Mouse (Mus musculus) limb, embryonic 12.5 days (tissue): ENCODE measurements around the gene Serinc3. TPM values are rescaled to one million over a fixed set of nuclear protein-coding genes. Genes with fewer than 3 reads are reported as not detected.

ENCODE experiments used
- ATAC-seq: fragments of 200-750 bp; cut with Nextera tagmentation; 2 replicates; pipeline ENCODE4 v1.8.0; 2017; ENCODE audit warnings: low read depth, moderate TSS enrichment; ENCODE audit not compliant: insufficient number of reproducible peaks, insufficient read depth, low FRiP score, low TSS enrichment
- H3K27ac ChIP-seq: fragments of 300-500 bp; sonication (generic); 2 replicates; pipeline ENCODE4 v1.5.1; 2016; ENCODE audit warnings: mild to moderate bottlenecking, moderate library complexity
- H3K27me3 ChIP-seq: fragments of 300-500 bp; sonication (generic); 2 replicates; pipeline ENCODE4 v1.6.1; 2016; ENCODE audit warnings: mild to moderate bottlenecking, moderate library complexity
- H3K36me3 ChIP-seq: fragments of 300-500 bp; sonication (generic); 2 replicates; pipeline ENCODE4 v1.6.1; 2016; ENCODE audit warnings: mild to moderate bottlenecking, moderate library complexity
- H3K4me1 ChIP-seq: fragments of 300-500 bp; sonication (generic); replicated peaks from 2 replicates; pipeline ENCODE4 v1.6.1; 2016
- H3K4me2 ChIP-seq: fragments of 300-500 bp; sonication (generic); 2 replicates; pipeline ENCODE4 v1.6.1; 2016; ENCODE audit warnings: mild to moderate bottlenecking, moderate library complexity
- H3K4me3 ChIP-seq: fragments of 300-500 bp; sonication (generic); replicated peaks from 2 replicates; pipeline ENCODE4 v1.5.1; 2016; ENCODE audit warnings: mild to moderate bottlenecking
- H3K9ac ChIP-seq: fragments of 300-500 bp; sonication (generic); replicated peaks from 2 replicates; pipeline ENCODE4 v1.6.1; 2016; ENCODE audit warnings: mild to moderate bottlenecking, moderate library complexity
- H3K9me3 ChIP-seq: fragments of 300-500 bp; sonication (generic); 2 replicates; pipeline ENCODE4 v1.6.1; 2016; ENCODE audit warnings: mild to moderate bottlenecking, moderate library complexity
- WGBS: fragments of 180-500 bp; shearing (Covaris S2); methylation state at CpG from one replicate; pipeline ENCODE4 v1.1.7; 2016; 5-methylcytosine and 5-hydroxymethylcytosine counted together
- polyA plus RNA-seq: library from polyadenylated mRNA; unstranded; fragments of >200 nt; fragmentation: Nextera tagmentation; extraction: Ambion mirVana; gene quantifications from 2 replicates; pipeline ENCODE4 v1.2.1, GENCODE M21; 2016

Gene Serinc3
- polyA plus RNA-seq, 1 experiment from 2014 or later: 25.4 TPM

DNA sequence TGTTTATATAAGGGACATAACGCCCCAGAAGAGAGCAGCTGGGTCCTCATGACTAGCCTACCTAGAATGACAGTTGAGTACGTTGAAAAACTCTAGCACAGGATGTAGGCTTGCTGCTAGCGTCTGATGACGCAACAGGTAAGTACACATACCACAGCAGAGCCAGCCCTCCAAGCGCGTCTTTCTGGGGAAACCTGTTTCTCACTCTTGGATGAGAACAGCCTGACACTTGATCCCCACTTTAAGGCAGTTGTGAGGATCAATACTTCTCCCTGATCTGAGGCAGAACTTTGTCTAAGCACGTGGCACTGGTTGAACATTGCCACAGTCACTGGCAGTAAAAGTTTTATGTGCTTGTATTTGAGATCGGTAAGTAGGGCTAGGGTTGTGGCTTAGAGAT, 24.5 kb downstream of the Serinc3 start:
- H3K27me3 ChIP-seq: no peaks in the 10 kb centered on the region
- H3K9me3 ChIP-seq: no peaks in the 10 kb centered on the region
- ATAC-seq: no peak
- no peak overlapping the region for H3K4me3 ChIP-seq
- no peaks in the 10 kb centered on the region for H3K4me1 ChIP-seq
- no peak overlapping the region for H3K9ac ChIP-seq
- no peak overlapping the region for H3K4me2 ChIP-seq
- H3K36me3 ChIP-seq: peaks cover 90% of the 10 kb centered on the region
- no peak overlapping the region for H3K27ac ChIP-seq
- WGBS: 79% methylated on average over 8 of the region's 8 CpGs

DNA sequence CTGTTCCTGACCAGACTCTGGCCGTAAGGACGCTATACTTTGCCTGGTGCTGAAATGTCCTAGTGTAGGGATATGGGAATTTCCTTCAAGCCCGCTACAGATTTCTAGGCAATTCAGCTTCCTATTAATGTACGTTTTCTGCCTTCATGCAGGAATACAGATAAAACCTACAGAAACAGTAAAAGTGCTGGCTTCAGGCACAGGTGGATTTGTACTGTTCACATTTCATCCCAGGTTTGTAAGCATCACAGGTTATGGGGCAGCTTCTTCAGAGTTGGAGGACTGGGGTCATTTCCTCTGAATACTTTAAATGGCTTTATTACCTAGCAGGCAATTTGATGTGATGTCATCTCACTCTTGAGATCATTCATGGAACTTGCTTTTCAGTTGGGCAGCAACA, 27.1 kb downstream of the Serinc3 start:
- Histone ChIP-seq H3K27ac (no peak overlapping the region), H3K4me2 (no peak overlapping the region), H3K4me1 (no peaks in the 10 kb centered on the region), H3K9ac (no peak overlapping the region), H3K27me3 (no peaks in the 10 kb centered on the region), H3K4me3 (no peak overlapping the region), H3K36me3 (peaks cover 94% of the 10 kb centered on the region), H3K9me3 (peaks cover 3% of the 10 kb centered on the region; the same call in 1 of the 2 replicates)
- WGBS: 95% methylated on average over 4 of the region's 4 CpGs
- no peak for ATAC-seq

DNA sequence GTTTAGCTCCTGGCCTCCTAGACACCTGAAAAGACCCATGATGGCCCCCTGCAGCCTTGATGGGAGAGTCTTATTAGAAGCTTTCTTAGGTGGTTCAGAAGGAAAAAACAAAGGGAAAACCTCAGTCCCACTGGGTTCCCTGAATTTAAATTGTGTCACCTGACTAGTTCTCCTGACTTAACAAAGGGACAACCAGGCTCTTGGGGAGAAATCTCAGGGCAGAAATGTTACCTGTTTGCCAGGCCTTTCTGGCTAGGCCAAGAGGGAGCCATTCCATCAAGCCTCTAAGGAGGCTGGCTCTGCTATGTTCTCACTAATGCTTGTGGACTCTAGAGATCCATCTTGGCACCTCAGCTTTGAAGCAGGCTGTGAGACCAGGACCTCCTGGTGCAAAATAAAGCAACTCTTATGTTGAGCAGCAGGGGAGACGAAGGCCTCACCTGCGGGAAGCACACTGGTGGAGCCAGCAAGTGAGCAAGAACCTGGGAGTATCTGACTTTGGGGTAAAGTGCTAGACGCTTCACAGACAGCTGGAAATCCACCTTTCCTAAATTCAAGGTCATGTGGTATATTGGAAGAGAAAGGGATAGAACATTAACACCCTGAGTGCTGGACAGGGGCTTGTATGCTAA, 27.6 kb downstream of the Serinc3 start:
- H3K27ac ChIP-seq: no peak overlapping the region
- 83% methylated on average over 3 of the region's 3 CpGs for WGBS
- H3K27me3 ChIP-seq: no peaks in the 10 kb centered on the region
- peaks cover 93% of the 10 kb centered on the region for H3K36me3 ChIP-seq
- no peak for ATAC-seq
- no peak overlapping the region for H3K4me2 ChIP-seq
- peaks cover 3% of the 10 kb centered on the region; the same call in 1 of the 2 replicates for H3K9me3 ChIP-seq
- no peaks in the 10 kb centered on the region for H3K4me1 ChIP-seq
- no peak overlapping the region for H3K9ac ChIP-seq
- no peak overlapping the region for H3K4me3 ChIP-seq

DNA sequence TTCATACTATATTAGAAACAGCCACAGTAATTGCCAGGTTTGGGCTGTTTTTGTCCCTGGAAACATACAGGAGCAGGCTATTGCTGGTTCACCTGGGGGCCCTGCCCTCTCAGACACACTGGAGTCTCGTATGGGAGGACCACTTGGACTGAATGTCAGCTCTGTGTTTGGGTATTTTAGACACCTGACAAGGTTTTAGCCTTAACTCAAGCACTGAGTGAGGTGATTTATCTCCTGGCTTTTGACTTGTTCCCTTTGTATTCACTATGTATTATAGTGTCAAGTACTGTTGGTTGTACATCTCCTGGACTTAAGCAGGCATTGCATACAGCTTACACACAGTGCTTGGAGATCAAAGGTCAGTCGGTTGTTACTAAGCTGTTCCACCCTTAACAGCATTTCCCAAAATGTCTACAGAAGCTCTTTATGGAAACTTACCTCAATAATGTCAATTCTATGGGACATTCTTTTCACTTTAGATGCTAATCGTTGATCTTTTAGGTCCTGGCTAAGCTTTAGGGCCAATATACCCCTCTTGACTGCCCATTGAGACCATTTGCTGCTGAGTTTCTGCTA, 28.2 kb downstream of the Serinc3 start:
- H3K36me3 ChIP-seq: peaks cover 94% of the 10 kb centered on the region
- H3K9ac ChIP-seq: no peak overlapping the region
- no peak overlapping the region for H3K4me2 ChIP-seq
- no peak for ATAC-seq
- WGBS: 86% methylated on average over 3 of the region's 3 CpGs
- H3K4me1 ChIP-seq: no peaks in the 10 kb centered on the region
- H3K27ac ChIP-seq: no peak overlapping the region
- no peak overlapping the region for H3K4me3 ChIP-seq
- no peaks in the 10 kb centered on the region for H3K27me3 ChIP-seq
- peaks cover 3% of the 10 kb centered on the region; the same call in 1 of the 2 replicates for H3K9me3 ChIP-seq

DNA sequence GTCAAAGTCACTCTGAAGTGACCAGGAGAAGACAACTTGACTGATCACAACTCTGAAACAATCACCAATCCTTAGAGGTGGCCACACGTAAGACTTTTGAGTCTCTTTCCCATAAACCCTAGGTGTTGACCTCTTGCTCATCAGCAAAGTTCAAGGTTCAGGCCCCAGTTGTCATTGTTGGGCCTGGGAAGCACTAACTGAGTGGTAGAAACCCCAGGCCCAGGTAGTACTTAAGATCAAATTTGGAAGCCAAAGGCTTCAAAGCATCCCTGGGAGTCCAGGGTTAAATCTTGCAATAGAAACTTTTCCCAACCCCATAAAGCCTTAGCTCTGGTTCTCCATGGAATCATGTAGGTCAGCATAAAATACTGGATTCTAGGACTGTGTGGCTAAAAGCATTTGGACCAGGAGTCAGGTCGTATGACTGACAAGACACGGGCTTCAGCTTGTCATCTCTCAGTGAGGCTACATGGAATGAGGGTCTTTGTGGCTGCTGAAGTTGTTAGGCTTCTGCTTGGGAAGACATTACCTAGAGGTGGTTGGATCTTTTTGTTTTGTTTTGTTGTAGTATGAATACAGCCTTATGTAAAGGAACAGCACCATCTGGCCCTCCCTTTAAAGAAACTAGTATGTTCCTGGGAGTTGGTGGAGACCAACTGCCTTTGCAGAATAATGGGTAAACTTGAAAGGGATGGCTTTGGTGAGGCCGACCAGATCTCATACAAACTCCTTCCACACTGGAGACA, 28.9 kb downstream of the Serinc3 start:
- H3K4me3 ChIP-seq: no peak overlapping the region
- H3K36me3 ChIP-seq: peaks cover 95% of the 10 kb centered on the region
- no peaks in the 10 kb centered on the region for H3K27me3 ChIP-seq
- ATAC-seq: no peak
- no peak overlapping the region for H3K27ac ChIP-seq
- WGBS: 92% methylated on average over 4 of the region's 4 CpGs
- H3K9ac ChIP-seq: no peak overlapping the region
- no peak overlapping the region for H3K4me2 ChIP-seq
- H3K9me3 ChIP-seq: peaks cover 3% of the 10 kb centered on the region; the same call in 1 of the 2 replicates
- H3K4me1 ChIP-seq: no peaks in the 10 kb centered on the region

DNA sequence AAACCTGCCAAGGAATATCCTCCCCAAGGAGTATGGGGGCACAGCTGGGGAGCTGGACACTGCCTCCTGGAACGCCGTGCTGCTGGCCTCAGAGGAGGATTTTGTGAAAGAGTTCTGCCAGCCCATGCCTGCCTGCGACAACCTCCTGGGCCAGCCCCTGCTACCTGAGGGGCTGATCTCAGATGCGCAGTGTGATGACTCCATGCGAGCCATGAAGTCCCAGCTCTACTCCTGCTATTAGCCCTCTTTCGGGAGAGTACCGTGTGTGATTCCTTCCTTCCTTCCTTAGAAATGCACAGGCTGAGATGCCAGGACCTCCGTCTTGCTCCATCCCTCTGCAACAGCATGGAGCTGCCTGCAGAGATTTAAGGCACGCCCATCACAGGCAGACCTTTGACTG, 29.5 kb downstream of the Serinc3 start:
- no peak overlapping the region for H3K4me2 ChIP-seq
- no peak for ATAC-seq
- H3K27me3 ChIP-seq: no peaks in the 10 kb centered on the region
- peaks cover 95% of the 10 kb centered on the region for H3K36me3 ChIP-seq
- H3K9me3 ChIP-seq: peaks cover 3% of the 10 kb centered on the region; the same call in 1 of the 2 replicates
- H3K27ac ChIP-seq: no peak overlapping the region
- no peak overlapping the region for H3K9ac ChIP-seq
- H3K4me3 ChIP-seq: no peak overlapping the region
- no peaks in the 10 kb centered on the region for H3K4me1 ChIP-seq
- WGBS: 95% methylated on average over 9 of the region's 9 CpGs

DNA sequence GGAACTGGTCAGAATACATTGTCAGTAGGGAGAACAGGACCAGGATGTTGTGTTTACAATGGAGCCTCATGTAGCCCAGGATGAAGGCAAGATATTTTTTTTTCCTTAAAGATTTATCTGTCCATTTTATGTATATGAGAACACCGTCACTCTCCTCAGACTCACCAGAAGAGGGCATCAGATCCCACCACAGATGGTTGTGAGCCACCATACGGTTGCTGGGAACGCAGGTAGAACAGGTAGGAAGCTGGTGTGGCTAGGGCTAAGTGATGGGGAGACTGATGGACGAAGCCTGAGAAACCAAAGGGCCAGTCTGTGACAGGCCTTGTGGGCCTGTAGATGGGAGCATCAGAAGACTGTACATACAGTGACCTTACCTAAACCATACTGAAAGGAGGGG, 30.9 kb downstream of the Serinc3 start:
- Histone ChIP-seq H3K9me3 (peaks cover 3% of the 10 kb centered on the region; the same call in 1 of the 2 replicates), H3K4me3 (no peak overlapping the region), H3K27ac (no peak overlapping the region), H3K4me1 (no peaks in the 10 kb centered on the region), H3K4me2 (no peak overlapping the region), H3K27me3 (no peaks in the 10 kb centered on the region), H3K9ac (no peak overlapping the region), H3K36me3 (peaks cover 95% of the 10 kb centered on the region)
- WGBS: 93% methylated on average over 4 of the region's 4 CpGs
- ATAC-seq: no peak

DNA sequence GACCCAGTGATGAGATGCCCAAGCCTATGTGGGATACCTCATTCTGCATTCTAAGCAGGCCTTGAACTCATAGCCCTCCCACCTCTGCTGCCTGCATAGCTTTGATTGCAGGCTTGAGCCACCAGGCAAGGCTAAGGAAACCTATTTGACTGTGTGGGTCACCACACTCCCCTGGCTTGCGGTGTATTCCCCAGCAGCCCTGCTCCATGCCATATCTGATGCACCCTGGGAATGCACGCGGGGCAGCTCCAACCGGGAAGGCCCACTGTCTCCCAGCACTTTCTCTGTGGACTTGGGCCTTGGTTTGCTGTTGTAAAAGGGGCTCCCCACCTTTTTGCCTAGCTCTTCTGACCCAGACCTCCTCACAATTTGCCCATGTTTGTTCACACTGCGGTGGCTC, 31.7 kb downstream of the Serinc3 start:
- no peak for ATAC-seq
- H3K36me3 ChIP-seq: peaks cover 88% of the 10 kb centered on the region

DNA sequence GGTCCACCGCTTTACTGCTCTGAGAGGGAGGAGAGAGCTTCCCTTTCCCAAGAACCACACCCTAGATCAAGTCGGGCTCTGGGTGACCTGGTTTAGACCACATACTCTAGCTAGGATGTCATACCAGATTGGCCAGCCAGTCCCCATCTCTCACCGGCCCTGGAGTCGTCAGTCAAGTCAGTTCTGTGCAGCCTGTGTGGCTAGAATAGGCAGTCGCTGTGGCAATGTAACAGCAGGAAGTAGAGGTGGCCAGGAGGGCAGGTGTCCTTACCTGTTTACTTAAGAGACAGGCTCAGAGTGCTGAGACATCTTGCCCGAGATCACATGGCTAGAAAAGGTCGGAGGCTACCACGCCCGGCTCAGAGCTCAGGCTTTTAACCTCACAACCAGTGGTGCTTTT, 33.8 kb downstream of the Serinc3 start:
- Histone ChIP-seq H3K36me3 (peaks cover 81% of the 10 kb centered on the region), H3K4me1 (no peaks in the 10 kb centered on the region), H3K9ac (no peak overlapping the region), H3K4me2 (no peak overlapping the region), H3K9me3 (peaks cover 3% of the 10 kb centered on the region; the same call in 1 of the 2 replicates), H3K27ac (no peak overlapping the region), H3K27me3 (no peaks in the 10 kb centered on the region), H3K4me3 (no peak overlapping the region)
- WGBS: 67% methylated on average over 9 of the region's 9 CpGs
- ATAC-seq: no peak

More for the DNA sequence above, 31.7 kb downstream of the Serinc3 start:
- Histone ChIP-seq H3K4me2 (no peak overlapping the region), H3K4me3 (no peak overlapping the region), H3K9ac (no peak overlapping the region), H3K27me3 (no peaks in the 10 kb centered on the region), H3K9me3 (peaks cover 3% of the 10 kb centered on the region; the same call in 1 of the 2 replicates), H3K27ac (no peak overlapping the region), H3K4me1 (no peaks in the 10 kb centered on the region)
- WGBS: 97% methylated on average over 5 of the region's 5 CpGs

DNA sequence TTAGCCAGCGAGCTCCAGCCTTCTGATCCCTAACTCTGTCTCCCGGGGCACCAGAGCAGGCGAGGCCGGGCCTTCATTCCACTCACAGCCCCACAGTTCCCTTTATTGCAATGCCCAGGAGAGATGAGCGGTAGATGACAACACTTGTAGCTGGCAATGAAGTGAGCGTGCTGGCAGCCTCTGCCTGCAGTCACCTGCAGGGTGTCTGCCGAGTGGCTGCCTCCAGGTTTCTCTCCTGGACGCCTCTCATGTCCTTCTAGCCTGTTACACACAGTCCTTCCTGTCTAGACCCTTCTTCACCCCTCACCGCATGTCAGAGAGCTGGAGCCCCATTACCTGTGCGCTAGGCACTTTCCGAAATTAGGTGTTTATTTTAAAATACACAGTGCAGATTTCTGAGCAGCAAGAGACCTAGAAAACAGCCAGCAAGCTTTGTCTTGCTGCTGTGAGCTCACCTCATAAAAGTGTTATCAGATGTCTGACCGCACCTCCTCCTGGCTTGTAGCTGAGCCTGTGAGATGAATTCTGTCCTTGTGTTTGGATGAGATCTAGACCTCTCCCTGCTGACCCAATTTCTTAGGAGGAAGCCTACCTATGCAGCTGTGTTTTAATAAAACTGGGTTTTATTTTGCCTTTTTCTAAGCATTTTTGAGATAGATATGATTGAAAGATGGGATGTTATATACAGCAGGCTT, 35.5 kb downstream of the Serinc3 start:
- 84% methylated on average over 12 of the region's 12 CpGs for WGBS
- Histone ChIP-seq H3K27me3 (no peaks in the 10 kb centered on the region), H3K9ac (no peak overlapping the region), H3K36me3 (peaks cover 63% of the 10 kb centered on the region), H3K27ac (no peak overlapping the region), H3K9me3 (peaks cover 3% of the 10 kb centered on the region; the same call in 1 of the 2 replicates), H3K4me1 (no peaks in the 10 kb centered on the region), H3K4me2 (no peak overlapping the region), H3K4me3 (no peak overlapping the region)
- ATAC-seq: no peak

DNA sequence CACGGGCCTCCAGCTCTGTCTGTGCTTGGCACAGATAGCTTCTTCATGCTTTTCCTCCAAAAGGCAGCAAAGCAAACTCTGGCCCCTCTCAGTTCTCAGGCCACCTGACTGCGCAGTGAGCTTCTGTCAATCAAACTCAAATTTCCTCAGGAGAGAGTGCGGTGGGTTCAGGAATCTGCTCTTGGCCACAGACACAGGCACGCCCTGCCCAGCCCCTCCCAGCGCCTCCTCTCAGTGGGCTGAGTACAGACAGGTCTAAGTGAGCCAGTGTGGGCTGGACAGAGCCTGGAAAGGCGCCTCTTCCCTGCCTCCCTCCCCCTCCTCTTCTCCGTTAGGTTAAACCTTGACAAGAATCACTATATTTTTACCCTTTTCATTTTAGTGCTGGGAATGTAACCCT, 36.9 kb downstream of the Serinc3 start:
- H3K27ac ChIP-seq: no peak overlapping the region
- no peaks in the 10 kb centered on the region for H3K9me3 ChIP-seq
- WGBS: 87% methylated on average over 7 of the region's 7 CpGs
- no peaks in the 10 kb centered on the region for H3K27me3 ChIP-seq
- peaks cover 49% of the 10 kb centered on the region for H3K36me3 ChIP-seq
- no peak overlapping the region for H3K4me3 ChIP-seq
- ATAC-seq: no peak
- H3K4me2 ChIP-seq: no peak overlapping the region
- no peak overlapping the region for H3K9ac ChIP-seq
- peaks cover 5% of the 10 kb centered on the region for H3K4me1 ChIP-seq
